Mouse (Mus musculus): ENCODE data around the gene Tmem268.

Tmem268 gene

GRCm38 (mm10) chr4:63594459-63595110 lies 36.0 kb downstream of the Tmem268 start:
- in situ Hi-C loops (cut with MboI, MseI) = no loop called here

GRCm38 (mm10) chr4:63595259-63595658 lies 36.7 kb downstream of the Tmem268 start:
- in situ Hi-C loops (cut with MboI, MseI) = no loop called here

- in situ Hi-C loops (cut with MboI, MseI) = no loop called here
Measured at GRCm38 (mm10) chr4:63596010-63596409, 37.4 kb downstream of the Tmem268 start.

GRCm38 (mm10) chr4:63600786-63601185 lies 42.2 kb downstream of the Tmem268 start:
- in situ Hi-C loops (cut with MboI, MseI) = loop anchor here (25.0 kb wide), 1 partner anchor 887 kb away; no protein-coding TSS in a partner anchor

- in situ Hi-C loops (cut with MboI, MseI) = loop anchor here (25.0 kb wide), 1 partner anchor 886 kb away; no protein-coding TSS in a partner anchor
Measured at GRCm38 (mm10) chr4:63601263-63601662, 42.7 kb downstream of the Tmem268 start.

GRCm38 (mm10) chr4:63604945-63605344 lies 46.4 kb downstream of the Tmem268 start, which contains the start of gene Gm11213:
Gene Gm11213, minus strand, starts transcription at chr4:63605261.
- in situ Hi-C loops (cut with MboI, MseI) = loop anchor here (25.0 kb wide), 1 partner anchor 882 kb away; no protein-coding TSS in a partner anchor

GRCm38 (mm10) chr4:63605545-63605944 lies 47.0 kb downstream of the Tmem268 start:
- in situ Hi-C loops (cut with MboI, MseI) = loop anchor here (25.0 kb wide), 1 partner anchor 882 kb away; no protein-coding TSS in a partner anchor

GRCm38 (mm10) chr4:63605968-63606367 lies 47.4 kb downstream of the Tmem268 start:
- in situ Hi-C loops (cut with MboI, MseI) = loop anchor here (25.0 kb wide), 1 partner anchor 881 kb away; no protein-coding TSS in a partner anchor

GRCm38 (mm10) chr4:63608391-63608790 lies 49.8 kb downstream of the Tmem268 start:
- in situ Hi-C loops (cut with MboI, MseI) = loop anchor here (25.0 kb wide), 1 partner anchor 879 kb away; no protein-coding TSS in a partner anchor

- in situ Hi-C loops (cut with MboI, MseI) = loop anchor here (10.0 to 25.0 kb wide), 2 partner anchors 323 to 865 kb away; no protein-coding TSS in a partner anchor
Measured at GRCm38 (mm10) chr4:63621861-63622260, 63.3 kb downstream of the Tmem268 start.

- in situ Hi-C loops (cut with MboI, MseI) = loop anchor here (10.0 to 25.0 kb wide), 2 partner anchors 322 to 865 kb away; no protein-coding TSS in a partner anchor
Measured at GRCm38 (mm10) chr4:63622378-63622835, 63.8 kb downstream of the Tmem268 start, which contains the start of gene Tex48. Gene Tex48, minus strand, starts transcription at chr4:63622428.

GRCm38 (mm10) chr4:63625563-63626080 lies 67.0 kb downstream of the Tmem268 start:
- in situ Hi-C loops (cut with MboI, MseI) = loop anchor here (10.0 kb wide), 1 partner anchor 319 kb away; no protein-coding TSS in a partner anchor

- in situ Hi-C loops (cut with MboI, MseI) = loop anchor here (10.0 kb wide), 1 partner anchor 318 kb away; no protein-coding TSS in a partner anchor
Measured at GRCm38 (mm10) chr4:63627111-63627510, 68.5 kb downstream of the Tmem268 start.

- in situ Hi-C loops (cut with MboI, MseI) = no loop called here
Measured at GRCm38 (mm10) chr4:63633181-63633580, 74.6 kb downstream of the Tmem268 start.

Measured in regulatory T cell (primary cell).